Mouse (Mus musculus) liver, embryonic 12.5 days (tissue): Measurements from ENCODE around the gene Ovol3. TPM values are rescaled to one million over a fixed set of nuclear protein-coding genes. Genes with fewer than 3 reads are reported as not detected.

ENCODE experiments used
- ATAC-seq: fragments of 200-750 bp; cut with Nextera tagmentation; 2 replicates; pipeline ENCODE4 v1.8.0; 2017; ENCODE audit warnings: moderate number of reproducible peaks, mild to moderate bottlenecking, moderate library complexity
- H3K27ac ChIP-seq: fragments of 300-500 bp; sonication (generic); 2 replicates; pipeline ENCODE4 v1.5.1; 2016; ENCODE audit warnings: mild to moderate bottlenecking
- H3K27me3 ChIP-seq: fragments of 300-500 bp; sonication (generic); replicated peaks from 2 replicates; pipeline ENCODE4 v1.6.1; 2016; ENCODE audit warnings: mild to moderate bottlenecking, moderate library complexity
- H3K36me3 ChIP-seq: fragments of 300-500 bp; sonication (generic); 2 replicates; pipeline ENCODE4 v1.6.1; 2016; ENCODE audit warnings: mild to moderate bottlenecking, moderate library complexity
- H3K4me1 ChIP-seq: fragments of 300-500 bp; sonication (generic); 2 replicates; pipeline ENCODE4 v1.6.1; 2016
- H3K4me2 ChIP-seq: fragments of 300-500 bp; sonication (generic); 2 replicates; pipeline ENCODE4 v1.6.1; 2016; ENCODE audit warnings: mild to moderate bottlenecking, moderate library complexity
- H3K4me3 ChIP-seq: fragments of 300-500 bp; sonication (generic); 2 replicates; pipeline ENCODE4 v1.5.1; 2016; ENCODE audit warnings: mild to moderate bottlenecking, moderate library complexity
- H3K9ac ChIP-seq: fragments of 300-500 bp; sonication (generic); 2 replicates; pipeline ENCODE4 v1.6.1; 2016; ENCODE audit warnings: mild to moderate bottlenecking, moderate library complexity
- H3K9me3 ChIP-seq: fragments of 300-500 bp; sonication (generic); replicated peaks from 2 replicates; pipeline ENCODE4 v1.6.1; 2016; ENCODE audit warnings: mild to moderate bottlenecking, moderate library complexity
- WGBS: fragments of 180-500 bp; shearing (Covaris S2); methylation state at CpG from one replicate; pipeline ENCODE4 v1.1.7; 2016; ENCODE audit not compliant: insufficient replicate concordance; 5-methylcytosine and 5-hydroxymethylcytosine counted together
- polyA plus RNA-seq: library from polyadenylated mRNA; unstranded; fragments of >200 nt; fragmentation: Nextera tagmentation; extraction: Ambion mirVana; gene quantifications from 2 replicates; pipeline ENCODE4 v1.2.1, GENCODE M21; 2016

Gene Ovol3
- polyA plus RNA-seq, result not detected in 2 replicates

GRCm38 (mm10) chr7:30235625-30236024 is at the start of gene Ovol3:
Gene Ovol3 (minus strand): TSS chr7:30235725.
- ATAC-seq, result no peak
- H3K4me1 ChIP-seq, result peaks cover 21% of the 10 kb centered on the region
- H3K36me3 ChIP-seq, result peaks cover 34% of the 10 kb centered on the region
- H3K9ac ChIP-seq, result no peak within 1 kb of the TSS
- WGBS, result 80% methylated on average over 4 of the region's 4 CpGs
- H3K27ac ChIP-seq, result no peak within 1 kb of the TSS
- H3K4me3 ChIP-seq, result no peak within 1 kb of the TSS
- H3K9me3 ChIP-seq, result no peaks in the 10 kb centered on the region
- no peaks in the 10 kb centered on the region for H3K27me3 ChIP-seq
- no peak within 1 kb of the TSS for H3K4me2 ChIP-seq

GRCm38 (mm10) chr7:30282740-30283139 is 47.2 kb upstream of the Ovol3 start:
- no peak for ATAC-seq
- Histone ChIP-seq H3K27me3 (peaks cover 23% of the 10 kb centered on the region), H3K4me3 (no peak overlapping the region), H3K4me2 (no peak overlapping the region), H3K4me1 (peaks cover 33% of the 10 kb centered on the region), H3K27ac (no peak overlapping the region), H3K9ac (no peak overlapping the region), H3K9me3 (no peaks in the 10 kb centered on the region), H3K36me3 (no peaks in the 10 kb centered on the region)
- WGBS, result 63% methylated on average over 7 of the region's 7 CpGs

GRCm38 (mm10) chr7:30281522-30281921 is 46.0 kb upstream of the Ovol3 start:
- WGBS, result 68% methylated on average over 4 of the region's 4 CpGs
- Histone ChIP-seq H3K4me2 (peak overlapping the region; percentile 94), H3K4me3 (no peak overlapping the region)

GRCm38 (mm10) chr7:30280670-30281138 is 45.2 kb upstream of the Ovol3 start:
- Histone ChIP-seq H3K4me2 (peak overlapping the region; percentile 94), H3K36me3 (0 out of 2 replicates have a peak, but pooled peaks cover 6% of the 10 kb centered on the region), H3K27me3 (peaks cover 5% of the 10 kb centered on the region; the same call in 1 of the 2 replicates), H3K27ac (peak overlapping the region; percentile 97), H3K9me3 (no peaks in the 10 kb centered on the region), H3K9ac (peak overlapping the region; percentile 62), H3K4me3 (peak overlapping the region; percentile 84), H3K4me1 (peaks cover 40% of the 10 kb centered on the region)
- ATAC-seq, result peak; percentile 56
- WGBS, result under 1% methylated on average over 20 of the region's 20 CpGs

More at GRCm38 (mm10) chr7:30281522-30281921, 46.0 kb upstream of the Ovol3 start:
- peaks cover 40% of the 10 kb centered on the region for H3K4me1 ChIP-seq
- no peak overlapping the region for H3K9ac ChIP-seq
- H3K27ac ChIP-seq, result no peak overlapping the region
- H3K9me3 ChIP-seq, result no peaks in the 10 kb centered on the region
- H3K27me3 ChIP-seq, result peaks cover 13% of the 10 kb centered on the region
- ATAC-seq, result no peak
- H3K36me3 ChIP-seq, result 0 out of 2 replicates have a peak, but pooled peaks cover 6% of the 10 kb centered on the region

- peak within 1 kb of the TSS; percentile 94 for H3K4me2 ChIP-seq
- peak within 1 kb of the TSS; percentile 84 for H3K4me3 ChIP-seq
- no peaks in the 10 kb centered on the region for H3K9me3 ChIP-seq
- H3K4me1 ChIP-seq, result peaks cover 40% of the 10 kb centered on the region
- ATAC-seq, result peak; percentile 93
- no peaks in the 10 kb centered on the region for H3K27me3 ChIP-seq
- peaks cover 8% of the 10 kb centered on the region for H3K36me3 ChIP-seq
- H3K27ac ChIP-seq, result peak within 1 kb of the TSS; percentile 97
- under 1% methylated on average over 49 of the region's 49 CpGs for WGBS
- peak within 1 kb of the TSS; percentile 81 for H3K9ac ChIP-seq
Measured at GRCm38 (mm10) chr7:30279951-30280669, 44.6 kb upstream of the Ovol3 start, which contains the start of the genes Thap8 and Wdr62. Gene Thap8 (plus strand): TSS chr7:30280094. Gene Wdr62 (minus strand): TSS chr7:30280419.

GRCm38 (mm10) chr7:30279536-30279935 is 44.0 kb upstream of the Ovol3 start:
- Histone ChIP-seq H3K4me3 (peak overlapping the region; percentile 84), H3K4me2 (peak overlapping the region; percentile 94), H3K9me3 (no peaks in the 10 kb centered on the region), H3K4me1 (peaks cover 44% of the 10 kb centered on the region), H3K27me3 (no peaks in the 10 kb centered on the region), H3K27ac (peak overlapping the region; percentile 97), H3K9ac (peak overlapping the region; percentile 81), H3K36me3 (peaks cover 13% of the 10 kb centered on the region)
- WGBS, result 0% methylated on average over 6 of the region's 6 CpGs
- peak; percentile 60 for ATAC-seq

GRCm38 (mm10) chr7:30278911-30279310 is 43.4 kb upstream of the Ovol3 start:
- no peaks in the 10 kb centered on the region for H3K27me3 ChIP-seq
- H3K36me3 ChIP-seq, result peaks cover 20% of the 10 kb centered on the region
- peak overlapping the region; percentile 81 for H3K9ac ChIP-seq
- 48% methylated on average over 2 of the region's 2 CpGs for WGBS
- peak overlapping the region; percentile 94 for H3K4me2 ChIP-seq
- H3K9me3 ChIP-seq, result no peaks in the 10 kb centered on the region
- ATAC-seq, result no peak
- peak overlapping the region; percentile 97; the same call in 1 of the 2 replicates for H3K27ac ChIP-seq
- H3K4me1 ChIP-seq, result peaks cover 44% of the 10 kb centered on the region
- peak overlapping the region; percentile 84 for H3K4me3 ChIP-seq

- Histone ChIP-seq H3K9ac (no peak overlapping the region), H3K4me1 (peaks cover 27% of the 10 kb centered on the region), H3K9me3 (no peaks in the 10 kb centered on the region), H3K4me3 (no peak overlapping the region), H3K27me3 (no peaks in the 10 kb centered on the region), H3K36me3 (peaks cover 64% of the 10 kb centered on the region), H3K27ac (no peak overlapping the region), H3K4me2 (no peak overlapping the region)
- 70% methylated on average over 6 of the region's 6 CpGs for WGBS
- ATAC-seq, result no peak
Measured at GRCm38 (mm10) chr7:30274383-30274782, 38.9 kb upstream of the Ovol3 start.

GRCm38 (mm10) chr7:30269641-30270040 is 34.1 kb upstream of the Ovol3 start:
- peaks cover 96% of the 10 kb centered on the region for H3K36me3 ChIP-seq
- no peaks in the 10 kb centered on the region for H3K4me1 ChIP-seq
- no peak overlapping the region for H3K4me2 ChIP-seq
- ATAC-seq, result no peak
- 75% methylated on average over 4 of the region's 4 CpGs for WGBS
- no peak overlapping the region for H3K9ac ChIP-seq
- H3K27ac ChIP-seq, result no peak overlapping the region
- no peaks in the 10 kb centered on the region for H3K27me3 ChIP-seq
- no peak overlapping the region for H3K4me3 ChIP-seq
- H3K9me3 ChIP-seq, result no peaks in the 10 kb centered on the region

GRCm38 (mm10) chr7:30266780-30267179 is 31.3 kb upstream of the Ovol3 start:
- H3K27ac ChIP-seq, result no peak overlapping the region

GRCm38 (mm10) chr7:30265935-30266334 is 30.4 kb upstream of the Ovol3 start:
- no peak for ATAC-seq
- H3K27ac ChIP-seq, result no peak overlapping the region
- no peak overlapping the region for H3K9ac ChIP-seq
- WGBS, result 81% methylated on average over 7 of the region's 7 CpGs
- no peaks in the 10 kb centered on the region for H3K9me3 ChIP-seq
- H3K4me2 ChIP-seq, result no peak overlapping the region
- H3K4me1 ChIP-seq, result no peaks in the 10 kb centered on the region
- H3K36me3 ChIP-seq, result peaks cover 93% of the 10 kb centered on the region
- no peaks in the 10 kb centered on the region for H3K27me3 ChIP-seq
- H3K4me3 ChIP-seq, result no peak overlapping the region

More at GRCm38 (mm10) chr7:30266780-30267179, 31.3 kb upstream of the Ovol3 start:
- no peaks in the 10 kb centered on the region for H3K9me3 ChIP-seq
- H3K27me3 ChIP-seq, result no peaks in the 10 kb centered on the region
- H3K4me2 ChIP-seq, result no peak overlapping the region
- H3K9ac ChIP-seq, result no peak overlapping the region
- H3K4me1 ChIP-seq, result no peaks in the 10 kb centered on the region
- no peak overlapping the region for H3K4me3 ChIP-seq
- no peak for ATAC-seq
- H3K36me3 ChIP-seq, result peaks cover 93% of the 10 kb centered on the region
- 75% methylated on average over 3 of the region's 3 CpGs for WGBS

- ATAC-seq, result no peak
- H3K9ac ChIP-seq, result no peak overlapping the region
- H3K9me3 ChIP-seq, result no peaks in the 10 kb centered on the region
- H3K4me2 ChIP-seq, result no peak overlapping the region
- peaks cover 92% of the 10 kb centered on the region for H3K36me3 ChIP-seq
- H3K4me3 ChIP-seq, result no peak overlapping the region
- WGBS, result 78% methylated on average over 5 of the region's 5 CpGs
- H3K27me3 ChIP-seq, result no peaks in the 10 kb centered on the region
- H3K4me1 ChIP-seq, result no peaks in the 10 kb centered on the region
- no peak overlapping the region for H3K27ac ChIP-seq
Measured at GRCm38 (mm10) chr7:30265531-30265930, 30.0 kb upstream of the Ovol3 start.
